Mouse (Mus musculus) kidney, embryonic 16.5 days (tissue): Measurements from ENCODE around the gene Enpp6. TPM values are rescaled to one million over a fixed set of nuclear protein-coding genes. Genes with fewer than 3 reads are reported as not detected.

Experiments
- ATAC-seq: fragments of 200-750 bp; cut with Nextera tagmentation; 2 replicates; pipeline ENCODE4 v1.8.0; 2017; ENCODE audit warnings: moderate TSS enrichment; ENCODE audit not compliant: low FRiP score, low TSS enrichment
- H3K27ac ChIP-seq: fragments of 300-500 bp; sonication (generic); 2 replicates; pipeline ENCODE4 v1.5.1; 2014; ENCODE audit warnings: low read length
- H3K27me3 ChIP-seq: fragments of 300-500 bp; sonication (generic); 2 replicates; pipeline ENCODE4 v1.6.1; 2014; ENCODE audit warnings: low read length, control low read depth, mixed read lengths; ENCODE audit not compliant: insufficient read depth
- H3K36me3 ChIP-seq: fragments of 300-500 bp; sonication (generic); 2 replicates; pipeline ENCODE4 v1.6.1; 2014; ENCODE audit warnings: low read length, control low read depth, mixed read lengths; ENCODE audit not compliant: insufficient read depth
- H3K4me1 ChIP-seq: fragments of 300-500 bp; sonication (generic); 2 replicates; pipeline ENCODE4 v1.6.1; 2014; ENCODE audit warnings: low read length, control low read depth, mixed read lengths; ENCODE audit not compliant: insufficient read depth
- H3K4me2 ChIP-seq: fragments of 300-500 bp; sonication (generic); replicated peaks from 2 replicates; pipeline ENCODE4 v1.6.1; 2014; ENCODE audit warnings: low read depth, low read length
- H3K4me3 ChIP-seq: fragments of 300-500 bp; sonication (generic); 2 replicates; pipeline ENCODE4 v1.5.1; 2014; ENCODE audit warnings: mild to moderate bottlenecking, low read length
- H3K9ac ChIP-seq: fragments of 300-500 bp; sonication (generic); replicated peaks from 2 replicates; pipeline ENCODE4 v1.6.1; 2014; ENCODE audit warnings: low read length
- H3K9me3 ChIP-seq: fragments of 300-500 bp; sonication (generic); 2 replicates; pipeline ENCODE4 v1.6.1; 2016; ENCODE audit warnings: low read length, control low read depth
- WGBS: fragments of 180-500 bp; shearing (Covaris S2); extraction: QIAGEN DNeasy Blood & Tissue Kit; methylation state at CpG from one replicate; pipeline ENCODE4 v1.1.7; 2014; 5-methylcytosine and 5-hydroxymethylcytosine counted together
- polyA plus RNA-seq: library from polyadenylated mRNA; unstranded; fragments of >200 nt; fragmentation: Nextera tagmentation; extraction: Ambion mirVana; gene quantifications from 2 replicates; pipeline ENCODE4 v1.2.1, GENCODE M21; 2015

Gene Enpp6
- polyA plus RNA-seq = 1.7 and 2.5 TPM in 2 replicates

- no peak within 1 kb of the TSS for H3K27ac ChIP-seq
- no peaks in the 10 kb centered on the region for H3K4me1 ChIP-seq
- no peaks in the 10 kb centered on the region for H3K27me3 ChIP-seq
- H3K36me3 ChIP-seq = no peaks in the 10 kb centered on the region
- 78% methylated on average over 8 of the region's 8 CpGs for WGBS
- no peak within 1 kb of the TSS for H3K9ac ChIP-seq
- ATAC-seq = no peak
- no peaks in the 10 kb centered on the region for H3K9me3 ChIP-seq
- no peak within 1 kb of the TSS for H3K4me2 ChIP-seq
- H3K4me3 ChIP-seq = no peak within 1 kb of the TSS
These were observed at the start of gene Enpp6 for GRCm38 (mm10) chr8:46986386-46987140. TSS of gene Enpp6 (plus strand) at chr8:46986887.

GRCm38 (mm10) chr8:46938218-46938617 lies 48.5 kb upstream of the Enpp6 start:
- Histone ChIP-seq H3K4me1 (peaks cover 18% of the 10 kb centered on the region), H3K27me3 (no peaks in the 10 kb centered on the region), H3K9ac (no peak overlapping the region), H3K9me3 (peaks cover 6% of the 10 kb centered on the region; the same call in 1 of the 2 replicates), H3K4me3 (no peak overlapping the region), H3K27ac (no peak overlapping the region), H3K4me2 (no peak overlapping the region), H3K36me3 (no peaks in the 10 kb centered on the region)
- 75% methylated on average over 4 of the region's 4 CpGs for WGBS
- ATAC-seq = no peak

GRCm38 (mm10) chr8:46941295-46941694 lies 45.4 kb upstream of the Enpp6 start:
- peak; percentile 87 for ATAC-seq
- H3K9ac ChIP-seq = no peak overlapping the region
- peaks cover 6% of the 10 kb centered on the region; the same call in 1 of the 2 replicates for H3K9me3 ChIP-seq
- peak overlapping the region; percentile 83 for H3K27ac ChIP-seq
- peaks cover 18% of the 10 kb centered on the region for H3K4me1 ChIP-seq
- H3K36me3 ChIP-seq = no peaks in the 10 kb centered on the region
- H3K27me3 ChIP-seq = no peaks in the 10 kb centered on the region
- H3K4me3 ChIP-seq = no peak overlapping the region
- WGBS = 25% methylated on average over 11 of the region's 11 CpGs
- H3K4me2 ChIP-seq = 0 out of 2 replicates have a peak overlapping the region, but pooled peaks have one; percentile 5

- Histone ChIP-seq H3K4me3 (no peak overlapping the region), H3K9ac (no peak overlapping the region), H3K9me3 (peaks cover 6% of the 10 kb centered on the region; the same call in 1 of the 2 replicates), H3K4me1 (peaks cover 18% of the 10 kb centered on the region), H3K27me3 (no peaks in the 10 kb centered on the region), H3K4me2 (no peak overlapping the region), H3K36me3 (no peaks in the 10 kb centered on the region), H3K27ac (peak overlapping the region; percentile 83)
- peak; percentile 66; the same call in 1 of the 2 replicates for ATAC-seq
- 65% methylated on average over 15 of the region's 15 CpGs for WGBS
These were observed 44.7 kb upstream of the Enpp6 start for GRCm38 (mm10) chr8:46941731-46942650.

GRCm38 (mm10) chr8:46942651-46943024 lies 44.0 kb upstream of the Enpp6 start:
- no peaks in the 10 kb centered on the region for H3K27me3 ChIP-seq
- no peak overlapping the region for H3K4me3 ChIP-seq
- peaks cover 18% of the 10 kb centered on the region for H3K4me1 ChIP-seq
- H3K27ac ChIP-seq = peak overlapping the region; percentile 27; the same call in 1 of the 2 replicates
- peak; percentile 52; the same call in 1 of the 2 replicates for ATAC-seq
- H3K9me3 ChIP-seq = peaks cover 6% of the 10 kb centered on the region; the same call in 1 of the 2 replicates
- no peak overlapping the region for H3K9ac ChIP-seq
- H3K4me2 ChIP-seq = no peak overlapping the region
- WGBS = 60% methylated on average over 11 of the region's 11 CpGs
- H3K36me3 ChIP-seq = no peaks in the 10 kb centered on the region

GRCm38 (mm10) chr8:46943337-46943736 lies 43.4 kb upstream of the Enpp6 start:
- H3K27ac ChIP-seq = no peak overlapping the region
- peaks cover 6% of the 10 kb centered on the region; the same call in 1 of the 2 replicates for H3K9me3 ChIP-seq
- no peak for ATAC-seq
- H3K4me3 ChIP-seq = no peak overlapping the region
- 77% methylated on average over 4 of the region's 4 CpGs for WGBS
- no peaks in the 10 kb centered on the region for H3K36me3 ChIP-seq
- no peaks in the 10 kb centered on the region for H3K27me3 ChIP-seq
- peaks cover 18% of the 10 kb centered on the region for H3K4me1 ChIP-seq
- H3K9ac ChIP-seq = no peak overlapping the region
- no peak overlapping the region for H3K4me2 ChIP-seq

- no peaks in the 10 kb centered on the region for H3K9me3 ChIP-seq
- H3K27me3 ChIP-seq = no peaks in the 10 kb centered on the region
- no peak overlapping the region for H3K4me3 ChIP-seq
- H3K27ac ChIP-seq = no peak overlapping the region
- ATAC-seq = no peak
- no peak overlapping the region for H3K9ac ChIP-seq
- peaks cover 14% of the 10 kb centered on the region for H3K4me1 ChIP-seq
- 85% methylated on average over 5 of the region's 5 CpGs for WGBS
- no peak overlapping the region for H3K4me2 ChIP-seq
- no peaks in the 10 kb centered on the region for H3K36me3 ChIP-seq
These were observed 40.5 kb upstream of the Enpp6 start for GRCm38 (mm10) chr8:46946181-46946580.

GRCm38 (mm10) chr8:46948091-46948757 lies 38.5 kb upstream of the Enpp6 start:
- Histone ChIP-seq H3K4me1 (no peaks in the 10 kb centered on the region), H3K27ac (no peak overlapping the region), H3K4me2 (no peak overlapping the region), H3K4me3 (no peak overlapping the region), H3K9ac (no peak overlapping the region), H3K27me3 (no peaks in the 10 kb centered on the region), H3K9me3 (no peaks in the 10 kb centered on the region), H3K36me3 (no peaks in the 10 kb centered on the region)
- WGBS = 85% methylated on average over 14 of the region's 14 CpGs
- ATAC-seq = no peak

- H3K9ac ChIP-seq = no peak overlapping the region
- WGBS = 19% methylated on average over 7 of the region's 7 CpGs
- no peak overlapping the region for H3K27ac ChIP-seq
- no peaks in the 10 kb centered on the region for H3K36me3 ChIP-seq
- H3K4me2 ChIP-seq = no peak overlapping the region
- no peak overlapping the region for H3K4me3 ChIP-seq
- H3K9me3 ChIP-seq = no peaks in the 10 kb centered on the region
- no peaks in the 10 kb centered on the region for H3K27me3 ChIP-seq
- no peak for ATAC-seq
- no peaks in the 10 kb centered on the region for H3K4me1 ChIP-seq
These were observed 33.2 kb upstream of the Enpp6 start for GRCm38 (mm10) chr8:46953472-46953871.
